Mouse (Mus musculus) forelimb bud, embryonic 11.5 days (tissue): ENCODE data around the gene Prkn.

Source experiments
- DNase-seq: peaks from one replicate; pipeline ENCODE4 v3.0.0-alpha.2; 2012; ENCODE audit warnings: low read depth, low spot score

The Prkn gene

GRCm38 (mm10) chr17:11516165-11516564 lies 676.0 kb downstream of the Prkn start:
- no peak for DNase-seq

GRCm38 (mm10) chr17:11532066-11532465 lies 691.9 kb downstream of the Prkn start:
- no peak for DNase-seq

- no peak for DNase-seq
These were observed 692.6 kb downstream of the Prkn start for GRCm38 (mm10) chr17:11532748-11533147.

- DNase-seq: no peak
These were observed 693.7 kb downstream of the Prkn start for GRCm38 (mm10) chr17:11533835-11534234.

- no peak for DNase-seq
These were observed 698.6 kb downstream of the Prkn start for GRCm38 (mm10) chr17:11538826-11539225.

- DNase-seq: no peak
These were observed 701.9 kb downstream of the Prkn start for GRCm38 (mm10) chr17:11541928-11542623.

GRCm38 (mm10) chr17:11550562-11550961 lies 710.4 kb downstream of the Prkn start:
- no peak for DNase-seq

GRCm38 (mm10) chr17:11565681-11566080 lies 725.5 kb downstream of the Prkn start:
- no peak for DNase-seq

GRCm38 (mm10) chr17:11570392-11570791 lies 730.2 kb downstream of the Prkn start:
- DNase-seq: peak; percentile 18

GRCm38 (mm10) chr17:11573666-11574065 lies 733.5 kb downstream of the Prkn start:
- no peak for DNase-seq

GRCm38 (mm10) chr17:11585491-11585890 lies 745.3 kb downstream of the Prkn start:
- DNase-seq: no peak

- no peak for DNase-seq
These were observed 767.7 kb downstream of the Prkn start for GRCm38 (mm10) chr17:11607931-11608330.

GRCm38 (mm10) chr17:11611459-11611858 lies 771.3 kb downstream of the Prkn start:
- peak; percentile 58 for DNase-seq

GRCm38 (mm10) chr17:11612801-11613531 lies 772.8 kb downstream of the Prkn start:
- DNase-seq: no peak

GRCm38 (mm10) chr17:11617552-11617951 lies 777.4 kb downstream of the Prkn start:
- no peak for DNase-seq

- DNase-seq: no peak
These were observed 778.9 kb downstream of the Prkn start for GRCm38 (mm10) chr17:11618886-11619590.

GRCm38 (mm10) chr17:11620770-11621169 lies 780.6 kb downstream of the Prkn start:
- DNase-seq: no peak

- no peak for DNase-seq
These were observed 781.3 kb downstream of the Prkn start for GRCm38 (mm10) chr17:11621492-11621891.

GRCm38 (mm10) chr17:11626306-11626705 lies 786.1 kb downstream of the Prkn start:
- no peak for DNase-seq

- DNase-seq: no peak
These were observed 794.9 kb downstream of the Prkn start for GRCm38 (mm10) chr17:11635121-11635520.

GRCm38 (mm10) chr17:11637642-11638041 lies 797.5 kb downstream of the Prkn start:
- no peak for DNase-seq

- DNase-seq: no peak
These were observed 798.3 kb downstream of the Prkn start for GRCm38 (mm10) chr17:11638451-11638850.
